Mouse (Mus musculus): Measurements from ENCODE around the gene Eif3a. TPM values are rescaled to one million over a fixed set of nuclear protein-coding genes. Genes with fewer than 3 reads are reported as not detected.

Gene Eif3a
- polyA plus RNA-seq (2015; fragmentation: Nextera tagmentation; extraction: Ambion mirVana) = 160 and 162 TPM in 2 replicates

DNA sequence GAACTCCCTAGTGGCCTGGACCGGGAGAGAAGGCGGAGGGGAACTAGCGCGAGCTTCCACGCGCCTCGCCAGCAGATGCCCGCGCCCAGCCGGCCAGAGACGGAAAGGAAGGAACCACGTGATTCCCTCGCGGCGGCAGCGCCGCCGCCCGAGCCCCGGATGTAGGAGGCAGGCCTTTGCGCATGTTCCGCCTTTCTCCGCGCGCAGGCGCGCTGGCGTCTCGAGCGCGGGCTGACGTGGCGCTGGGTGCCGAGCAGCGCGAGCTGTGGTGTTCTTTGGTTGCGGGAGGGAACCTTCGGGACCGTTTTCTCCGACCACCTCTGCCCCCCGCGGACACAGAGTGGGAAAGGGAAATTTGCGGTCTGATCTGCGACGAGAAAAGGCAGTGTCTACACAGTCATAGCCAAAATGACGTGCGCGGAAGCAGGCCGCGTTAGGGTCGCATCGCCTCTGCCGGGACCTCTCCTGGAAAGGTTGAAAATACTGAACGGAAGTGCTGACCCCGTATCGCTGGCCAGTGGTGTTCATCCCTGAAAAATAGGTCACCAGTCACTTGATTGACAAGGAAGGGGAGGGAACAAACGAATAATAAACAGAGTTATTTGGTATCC is at the start of gene Eif3a:
Gene Eif3a, minus strand, starts transcription at position 108 of the 611 bp plus-strand sequence.
- H3K27me3 ChIP-seq = no peaks in the 10 kb centered on the region
- H3K4me3 ChIP-seq = peak within 1 kb of the TSS; percentile 100
- H3K4me1 ChIP-seq = peaks cover 23% of the 10 kb centered on the region
- H3K27ac ChIP-seq = peak within 1 kb of the TSS; percentile 98
- 0% methylated on average over 57 of the region's 57 CpGs for WGBS
- peak within 1 kb of the TSS; percentile 78 for H3K4me2 ChIP-seq (replicated peaks)
- peak within 1 kb of the TSS; percentile 100 for H3K9ac ChIP-seq
- peak; percentile 95 for ATAC-seq (ENCODE audit: low FRiP score, low read depth)
- H3K9me3 ChIP-seq = no peaks in the 10 kb centered on the region
- no peaks in the 10 kb centered on the region for H3K36me3 ChIP-seq

DNA sequence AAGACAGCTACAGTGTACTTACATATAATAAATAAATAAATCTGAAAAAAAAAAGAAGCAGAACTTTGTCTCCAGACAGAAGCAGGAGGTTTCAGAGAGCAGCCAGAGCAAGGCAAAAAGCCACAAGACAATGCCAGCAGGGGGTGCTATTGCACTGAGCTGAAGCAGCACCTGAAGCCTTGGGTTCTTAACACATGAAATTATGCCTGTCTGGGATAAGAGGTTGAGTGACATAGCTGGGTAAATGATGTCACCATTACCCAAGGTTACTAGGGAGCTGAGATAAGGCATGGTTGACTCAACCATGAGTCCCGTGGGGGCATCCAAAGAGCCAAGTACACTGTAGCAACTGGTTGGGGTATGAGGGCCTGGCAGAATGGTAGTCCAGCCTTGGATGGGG is 47.3 kb upstream of the Eif3a start:
- H3K4me2 ChIP-seq (replicated peaks) = no peak overlapping the region
- 77% methylated on average over 1 of the region's 1 CpGs for WGBS
- H3K9ac ChIP-seq = no peak overlapping the region
- H3K36me3 ChIP-seq = peaks cover 72% of the 10 kb centered on the region
- H3K4me3 ChIP-seq = no peak overlapping the region
- H3K27ac ChIP-seq = no peak overlapping the region
- H3K27me3 ChIP-seq = no peaks in the 10 kb centered on the region
- H3K4me1 ChIP-seq = no peaks in the 10 kb centered on the region
- no peaks in the 10 kb centered on the region for H3K9me3 ChIP-seq
- ATAC-seq (ENCODE audit: low FRiP score, low read depth) = no peak

GRCm38 (mm10) chr19:60818677-60819076 is 28.2 kb upstream of the Eif3a start:
- Histone ChIP-seq H3K27me3 (no peaks in the 10 kb centered on the region), H3K4me3 (no peak overlapping the region), H3K36me3 (peaks cover 66% of the 10 kb centered on the region), H3K9me3 (no peaks in the 10 kb centered on the region), H3K4me2 (replicated peaks) (no peak overlapping the region), H3K27ac (no peak overlapping the region), H3K4me1 (no peaks in the 10 kb centered on the region), H3K9ac (no peak overlapping the region)
- no peak for ATAC-seq (ENCODE audit: low FRiP score, low read depth)
- 91% methylated on average over 6 of the region's 6 CpGs for WGBS

GRCm38 (mm10) chr19:60813133-60813532 is 22.7 kb upstream of the Eif3a start:
- Histone ChIP-seq H3K4me1 (peaks cover 10% of the 10 kb centered on the region), H3K4me3 (no peak overlapping the region), H3K9me3 (no peaks in the 10 kb centered on the region), H3K9ac (no peak overlapping the region), H3K4me2 (replicated peaks) (no peak overlapping the region), H3K27ac (no peak overlapping the region), H3K36me3 (peaks cover 22% of the 10 kb centered on the region), H3K27me3 (no peaks in the 10 kb centered on the region)
- no peak for ATAC-seq (ENCODE audit: low FRiP score, low read depth)
- WGBS = 94% methylated on average over 6 of the region's 6 CpGs

DNA sequence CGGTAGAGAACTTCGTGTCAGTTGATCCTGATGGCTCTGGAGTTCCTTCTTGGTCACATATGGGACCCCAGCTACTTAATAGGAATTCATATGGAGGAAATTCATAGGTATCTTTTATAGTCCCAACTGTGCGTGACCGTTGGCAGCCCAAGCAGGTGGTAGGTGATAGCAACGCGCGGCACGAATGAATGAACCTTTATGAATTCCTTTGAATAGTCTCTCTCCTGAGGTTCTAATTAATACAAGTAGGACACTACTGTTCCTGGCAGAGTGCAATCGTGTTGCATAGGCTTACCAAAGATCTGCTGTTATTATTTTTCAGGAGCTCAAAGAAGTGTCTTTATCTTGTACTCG is 21.6 kb upstream of the Eif3a start:
- Histone ChIP-seq H3K9me3 (no peaks in the 10 kb centered on the region), H3K27me3 (no peaks in the 10 kb centered on the region), H3K4me2 (replicated peaks) (peak overlapping the region; percentile 79), H3K36me3 (peaks cover 17% of the 10 kb centered on the region), H3K27ac (no peak overlapping the region), H3K4me1 (peaks cover 10% of the 10 kb centered on the region), H3K9ac (peak overlapping the region; percentile 80), H3K4me3 (peak overlapping the region; percentile 69)
- WGBS = 21% methylated on average over 10 of the region's 10 CpGs
- no peak for ATAC-seq (ENCODE audit: low FRiP score, low read depth)

- Histone ChIP-seq H3K4me2 (replicated peaks) (peak within 1 kb of the TSS; percentile 79), H3K9ac (peak within 1 kb of the TSS; percentile 80), H3K9me3 (no peaks in the 10 kb centered on the region), H3K27ac (0 out of 2 replicates have a peak within 1 kb of the TSS, but pooled peaks have one; percentile 15), H3K36me3 (peaks cover 12% of the 10 kb centered on the region), H3K4me3 (peak within 1 kb of the TSS; percentile 69), H3K4me1 (peaks cover 10% of the 10 kb centered on the region), H3K27me3 (no peaks in the 10 kb centered on the region)
- 2% methylated on average over 45 of the region's 45 CpGs for WGBS
- ATAC-seq (ENCODE audit: low FRiP score, low read depth) = peak; percentile 100
Observed at GRCm38 (mm10) chr19:60811098-60812035, 20.9 kb upstream of the Eif3a start, which contains the start of gene Fam45a. Gene Fam45a, plus strand, starts transcription at chr19:60811585.

- H3K27me3 ChIP-seq = no peaks in the 10 kb centered on the region
- H3K9ac ChIP-seq = no peak overlapping the region
- no peak overlapping the region for H3K4me2 ChIP-seq (replicated peaks)
- no peak overlapping the region for H3K27ac ChIP-seq
- no peak for ATAC-seq (ENCODE audit: low FRiP score, low read depth)
- H3K4me3 ChIP-seq = no peak overlapping the region
- WGBS = 81% methylated on average over 2 of the region's 2 CpGs
- no peaks in the 10 kb centered on the region for H3K9me3 ChIP-seq
- H3K36me3 ChIP-seq = peaks cover under 1% of the 10 kb centered on the region; the same call in 1 of the 2 replicates
- H3K4me1 ChIP-seq = peaks cover 10% of the 10 kb centered on the region
Observed at GRCm38 (mm10) chr19:60809927-60810326, 19.5 kb upstream of the Eif3a start.

DNA sequence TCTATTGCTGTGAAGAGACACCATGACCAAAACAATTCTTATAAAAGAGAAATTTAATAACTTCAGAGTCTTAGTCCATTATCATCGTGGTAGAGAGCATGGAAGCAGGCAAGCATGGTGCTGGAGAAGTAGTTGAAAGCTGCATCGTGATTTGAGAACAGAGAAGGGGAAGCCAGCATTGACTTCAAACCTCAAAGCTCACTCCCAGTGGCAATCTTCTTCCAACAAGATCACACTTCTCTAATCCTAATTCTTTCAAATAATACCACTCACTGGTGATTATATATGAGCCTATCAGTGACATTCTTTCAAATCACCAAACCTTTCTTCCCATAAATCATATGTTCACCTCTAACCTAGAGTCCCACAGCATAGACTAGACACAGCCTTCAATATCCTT is 14.4 kb upstream of the Eif3a start:
- no peak overlapping the region for H3K4me2 ChIP-seq (replicated peaks)

DNA sequence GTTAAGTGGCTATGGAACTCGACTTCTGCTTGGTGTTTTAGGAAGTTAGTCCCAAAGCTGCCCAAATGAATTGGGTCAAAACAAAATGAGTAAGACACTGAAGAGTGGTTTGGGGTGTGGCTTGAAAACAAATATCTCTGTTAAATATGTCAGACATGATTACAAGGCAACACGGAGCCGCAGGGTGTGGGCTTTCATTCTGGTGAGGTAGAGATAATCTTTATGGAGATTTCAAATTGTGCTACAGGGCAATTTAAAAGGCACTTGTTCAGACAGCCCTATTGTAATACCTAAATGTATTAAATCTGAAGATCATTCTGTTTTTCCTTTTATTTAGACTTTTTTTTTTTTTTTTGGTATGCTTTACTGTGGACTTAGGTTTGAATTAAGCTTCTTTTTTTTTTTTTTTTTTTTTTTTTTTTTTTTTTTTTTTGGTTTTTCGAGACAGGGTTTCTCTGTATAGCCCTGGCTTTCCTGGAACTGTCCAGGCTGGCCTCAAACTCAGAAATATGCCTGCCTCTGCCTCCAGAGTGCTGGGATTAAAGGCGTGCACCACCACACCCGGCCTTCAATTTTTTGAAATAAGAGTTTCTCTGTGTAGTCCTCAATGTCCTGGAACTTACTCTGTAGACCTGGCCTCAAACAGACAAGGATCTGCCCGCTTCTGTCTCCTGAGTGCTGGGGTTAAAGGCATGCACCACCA is 9.6 kb upstream of the Eif3a start:
- Histone ChIP-seq H3K9ac (no peak overlapping the region), H3K9me3 (no peaks in the 10 kb centered on the region), H3K4me1 (no peaks in the 10 kb centered on the region), H3K4me2 (replicated peaks) (no peak overlapping the region), H3K27me3 (no peaks in the 10 kb centered on the region), H3K36me3 (no peaks in the 10 kb centered on the region), H3K27ac (no peak overlapping the region), H3K4me3 (no peak overlapping the region)
- no peak for ATAC-seq (ENCODE audit: low FRiP score, low read depth)
- WGBS = 79% methylated on average over 7 of the region's 7 CpGs

More for the DNA sequence above, 14.4 kb upstream of the Eif3a start:
- no peak for ATAC-seq (ENCODE audit: low FRiP score, low read depth)
- Histone ChIP-seq H3K9ac (no peak overlapping the region), H3K4me3 (no peak overlapping the region), H3K9me3 (no peaks in the 10 kb centered on the region), H3K4me1 (no peaks in the 10 kb centered on the region), H3K27ac (no peak overlapping the region), H3K36me3 (no peaks in the 10 kb centered on the region), H3K27me3 (no peaks in the 10 kb centered on the region)
- WGBS = 61% methylated on average over 2 of the region's 2 CpGs

GRCm38 (mm10) chr19:60797415-60797814 is 7.0 kb upstream of the Eif3a start:
- whole genome bisulfite sequencing = 94% methylated on average over 2 of the region's 2 CpGs
- Histone ChIP-seq H3K36me3 (no peaks in the 10 kb centered on the region), H3K27ac (no peak overlapping the region), H3K27me3 (no peaks in the 10 kb centered on the region), H3K9ac (no peak overlapping the region), H3K4me2 (replicated peaks) (no peak overlapping the region), H3K9me3 (no peaks in the 10 kb centered on the region), H3K4me3 (no peak overlapping the region), H3K4me1 (no peaks in the 10 kb centered on the region)
- no peak for ATAC-seq (ENCODE audit: low FRiP score, low read depth)

DNA sequence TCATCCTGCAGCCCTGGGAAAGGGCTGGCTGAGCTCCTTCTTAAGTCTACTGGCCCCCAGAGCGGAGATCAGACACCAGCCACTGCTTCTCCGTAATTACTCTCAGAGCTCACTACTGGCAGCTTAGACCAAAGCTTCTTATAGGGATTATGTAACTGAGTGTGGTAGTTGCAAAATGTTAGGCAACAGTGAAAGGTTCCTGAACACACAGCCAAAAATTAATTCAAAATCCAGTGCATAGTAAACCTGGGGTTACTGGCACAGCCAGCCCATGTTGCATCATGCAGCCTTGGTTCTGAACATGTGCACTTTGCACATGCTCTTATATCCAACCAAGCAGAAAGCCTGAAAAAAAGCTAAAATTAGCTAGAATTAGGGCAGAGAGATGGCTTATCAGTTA is 4.8 kb upstream of the Eif3a start:
- Histone ChIP-seq H3K4me2 (replicated peaks) (no peak overlapping the region), H3K4me3 (no peak overlapping the region), H3K4me1 (peaks cover 3% of the 10 kb centered on the region; the same call in 1 of the 2 replicates), H3K27me3 (no peaks in the 10 kb centered on the region), H3K36me3 (no peaks in the 10 kb centered on the region), H3K27ac (no peak overlapping the region), H3K9me3 (no peaks in the 10 kb centered on the region), H3K9ac (no peak overlapping the region)
- ATAC-seq (ENCODE audit: low FRiP score, low read depth) = no peak
- 77% methylated on average over 2 of the region's 2 CpGs for WGBS

DNA sequence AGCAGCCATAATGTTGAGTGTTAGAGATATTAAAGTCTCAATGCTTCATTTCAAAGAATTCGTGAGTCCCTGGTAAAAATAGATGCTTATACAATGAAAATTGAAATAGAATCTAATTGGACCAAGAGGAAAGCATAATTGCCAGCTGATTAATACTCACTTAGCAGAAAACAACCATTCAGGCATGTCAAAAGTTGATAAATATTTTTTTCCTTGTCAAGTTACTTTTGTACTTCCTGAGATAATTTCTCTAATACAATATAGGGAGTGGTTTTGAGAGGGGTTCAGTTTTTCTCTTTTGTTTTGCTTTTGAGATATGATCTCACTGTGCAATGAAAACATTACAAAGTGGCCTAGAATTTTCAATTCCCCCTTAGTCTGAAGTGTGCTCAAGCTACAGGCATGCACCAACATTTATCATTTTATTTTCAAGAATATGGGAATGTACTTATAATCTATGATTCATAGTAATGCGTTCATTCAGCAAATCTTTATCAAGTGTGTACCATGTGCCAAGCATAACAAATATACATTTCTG is 2.8 kb upstream of the Eif3a start:
- no peak for ATAC-seq (ENCODE audit: low FRiP score, low read depth)

More for the DNA sequence above, 2.8 kb upstream of the Eif3a start:
- Histone ChIP-seq H3K4me1 (peaks cover 8% of the 10 kb centered on the region), H3K27ac (no peak overlapping the region), H3K4me3 (no peak overlapping the region), H3K4me2 (replicated peaks) (no peak overlapping the region), H3K9me3 (no peaks in the 10 kb centered on the region), H3K36me3 (no peaks in the 10 kb centered on the region), H3K27me3 (no peaks in the 10 kb centered on the region), H3K9ac (no peak overlapping the region)
- 90% methylated on average over 2 of the region's 2 CpGs for WGBS
